Mouse (Mus musculus): ENCODE results near the gene 4933402D24Rik.

Gene 4933402D24Rik

GRCm38 (mm10) chr1:63769167-63769566, at the start of gene 4933402D24Rik:
Gene 4933402D24Rik, minus strand, starts transcription at chr1:63769267.
- no peak for DNase-seq (ENCODE audit: low spot score)

- no peak for DNase-seq (ENCODE audit: low spot score)
These were observed 39.5 kb upstream of the 4933402D24Rik start for GRCm38 (mm10) chr1:63808584-63808983.

DNA sequence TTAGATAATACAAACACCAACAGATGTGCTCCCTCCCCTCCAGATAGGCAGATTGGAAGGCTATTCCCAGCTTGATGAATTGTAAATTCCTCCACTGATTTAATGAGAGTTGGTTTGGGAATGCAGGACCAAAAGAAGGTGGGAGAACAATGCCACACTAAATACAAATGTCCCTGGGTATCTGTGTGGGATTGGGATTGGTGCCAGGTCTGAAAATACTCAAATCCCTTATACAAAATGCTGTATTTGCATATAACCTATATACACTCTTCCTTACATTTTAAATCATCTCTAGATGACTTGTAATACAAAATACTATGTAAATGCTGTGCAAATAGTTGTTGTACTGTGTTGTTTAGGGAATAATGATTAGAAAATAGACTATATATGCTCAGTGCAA, 36.0 kb upstream of the 4933402D24Rik start:
- DNase-seq (ENCODE audit: low spot score): no peak

- no peak for DNase-seq (ENCODE audit: low spot score)
These were observed 25.3 kb upstream of the 4933402D24Rik start for GRCm38 (mm10) chr1:63794326-63794725.

GRCm38 (mm10) chr1:63776902-63777630, 8.0 kb upstream of the 4933402D24Rik start:
- no peak for DNase-seq (ENCODE audit: low spot score)

- no peak for DNase-seq (ENCODE audit: low spot score)
These were observed 7.3 kb upstream of the 4933402D24Rik start for GRCm38 (mm10) chr1:63776396-63776795.

DNA sequence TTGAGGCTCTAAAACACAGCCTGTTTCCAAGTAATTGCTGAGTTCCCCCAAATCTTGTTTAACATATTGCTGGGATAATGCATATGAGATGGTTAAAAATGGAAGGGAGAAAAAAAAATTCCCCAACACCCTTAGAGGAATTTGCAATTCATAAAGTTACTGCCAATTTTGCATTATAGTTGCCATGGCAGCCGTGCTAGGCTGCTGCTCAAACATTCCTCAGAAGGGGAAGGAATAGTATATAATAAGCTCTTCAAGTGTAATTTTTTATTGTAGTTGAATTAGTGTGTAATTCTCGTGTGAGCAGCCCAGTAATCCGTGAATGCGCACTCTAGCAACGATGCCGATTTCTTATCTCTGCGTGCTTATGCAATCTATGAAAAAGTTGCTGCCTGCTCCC, 1.2 kb upstream of the 4933402D24Rik start:
- DNase-seq (ENCODE audit: low spot score): no peak

- peak; percentile 56 for DNase-seq (ENCODE audit: low spot score)
These were observed 955 bp downstream of the 4933402D24Rik start for GRCm38 (mm10) chr1:63768112-63768511.

DNA sequence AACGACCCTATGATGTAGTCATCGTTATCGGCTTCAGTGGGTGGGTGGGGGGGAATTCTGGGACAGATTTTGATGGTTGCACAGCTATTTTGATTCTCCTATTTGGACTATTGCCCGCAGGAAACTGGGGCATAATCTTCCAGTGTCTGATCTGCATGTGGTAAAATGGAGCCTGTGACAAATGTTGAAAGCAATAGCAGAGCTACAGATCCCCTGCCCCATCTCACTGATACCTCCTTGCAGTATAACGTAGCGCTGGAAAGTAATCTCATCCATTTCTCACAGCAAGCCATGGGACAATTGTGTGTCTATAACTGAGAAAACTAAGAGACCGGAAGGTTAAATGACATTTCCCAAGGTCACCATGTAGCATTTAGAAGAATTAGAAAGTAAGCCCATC, 4.7 kb downstream of the 4933402D24Rik start:
- DNase-seq (ENCODE audit: low spot score): no peak

DNA sequence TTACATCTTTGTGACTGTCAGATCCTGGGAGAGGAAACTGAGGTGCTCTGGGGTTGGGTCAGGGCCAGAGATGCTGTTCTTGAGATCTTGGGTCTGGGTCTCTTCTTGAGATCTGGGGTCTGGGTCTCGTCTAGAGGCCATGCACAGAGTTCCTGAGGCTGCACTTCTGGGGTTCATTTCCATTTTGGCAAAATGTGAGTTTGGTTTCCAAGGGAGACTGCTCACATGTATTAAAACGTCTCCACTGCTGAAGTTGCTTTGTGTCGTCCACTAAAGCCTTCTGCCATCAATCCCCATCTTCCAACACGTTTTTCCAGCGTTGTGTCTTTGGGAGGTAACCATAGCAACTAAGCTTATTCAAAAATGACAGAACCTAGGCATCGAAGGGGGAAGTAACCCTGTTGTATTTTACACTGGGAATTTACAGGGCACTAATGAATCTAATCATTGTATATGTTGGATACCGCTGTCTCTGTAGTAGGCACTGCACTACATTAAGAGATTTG, 5.1 kb downstream of the 4933402D24Rik start:
- peak; percentile 49 for DNase-seq (ENCODE audit: low spot score)

- DNase-seq (ENCODE audit: low spot score): peak; percentile 70
These were observed 5.8 kb downstream of the 4933402D24Rik start for GRCm38 (mm10) chr1:63763212-63763694.

- no peak for DNase-seq (ENCODE audit: low spot score)
These were observed 13.1 kb downstream of the 4933402D24Rik start for GRCm38 (mm10) chr1:63756005-63756404.

- DNase-seq (ENCODE audit: low spot score): peak; percentile 96
These were observed 38.8 kb downstream of the 4933402D24Rik start, which contains the start of the genes Mdh1b and Fastkd2 for GRCm38 (mm10) chr1:63730240-63730771. Gene Mdh1b, minus strand, starts transcription at chr1:63730318. Gene Fastkd2, plus strand, starts transcription at chr1:63730614.

GRCm38 (mm10) chr1:63729796-63730195, 39.3 kb downstream of the 4933402D24Rik start:
- DNase-seq (ENCODE audit: low spot score): no peak

GRCm38 (mm10) chr1:63720161-63720560, 48.9 kb downstream of the 4933402D24Rik start:
- DNase-seq (ENCODE audit: low spot score): no peak

DNA sequence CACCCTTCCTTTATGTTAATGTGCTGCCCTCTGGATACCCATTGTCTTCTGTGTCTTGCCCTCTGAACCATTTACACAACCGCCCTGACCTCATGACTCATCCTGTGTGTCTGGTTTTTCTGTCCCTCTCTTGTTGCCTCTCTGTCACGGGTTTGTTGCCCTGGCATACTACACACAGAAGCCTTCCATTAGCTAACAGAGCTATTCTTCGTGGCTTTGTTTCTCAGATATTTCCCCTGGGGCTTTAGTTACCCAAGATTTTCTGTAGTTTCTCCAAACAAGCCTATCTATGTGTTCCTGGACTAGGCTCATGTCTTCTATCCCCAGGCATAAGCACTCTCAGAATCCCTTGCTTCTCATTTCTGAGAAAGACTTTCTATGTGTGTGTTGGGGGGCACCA, 60.2 kb downstream of the 4933402D24Rik start:
- DNase-seq (ENCODE audit: low spot score): no peak

DNA sequence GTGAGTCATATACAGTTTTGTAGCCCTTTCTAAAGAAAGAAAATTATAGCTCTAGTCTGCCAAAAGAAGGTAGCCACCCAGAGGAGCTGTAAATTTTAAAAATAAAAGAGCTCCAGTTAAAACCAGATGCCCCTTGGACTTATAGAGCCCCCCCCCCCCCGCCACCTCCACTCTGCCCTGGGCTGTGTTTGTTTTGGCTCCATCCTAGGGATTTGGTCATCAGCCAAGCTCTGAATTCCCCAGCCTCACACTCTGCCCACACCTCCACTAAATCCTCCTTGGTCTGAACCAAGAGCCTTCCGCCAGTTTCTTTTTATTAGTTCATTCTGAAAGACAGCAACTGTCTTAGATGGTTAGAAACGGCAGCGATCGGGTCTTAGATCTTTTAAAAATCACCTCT, 63.3 kb downstream of the 4933402D24Rik start:
- DNase-seq (ENCODE audit: low spot score): no peak
